Mouse (Mus musculus) lung, adult 10 weeks (tissue): ENCODE data around the gene Il10rb. TPM values are rescaled to one million over a fixed set of nuclear protein-coding genes. Genes with fewer than 3 reads are reported as not detected.

Experiments used
- polyA plus RNA-seq: library from polyadenylated mRNA; stranded (reverse); fragments of 350-450 nt; fragmentation: Illumina TruSeq; extraction: RNeasy Lipid Tissue Mini Kit (QIAGEN cat#74804); gene quantifications from one replicate; pipeline ENCODE4 v1.2.3, GENCODE M21; 2014; ENCODE audit warnings: low read depth, low replicate concordance; ENCODE audit not compliant: insufficient read depth

The Il10rb gene
- polyA plus RNA-seq, result 56.4 TPM

GRCm38 (mm10) chr16:91405640-91406584, at the start of gene Il10rb:
Gene Il10rb, plus strand, starts transcription at chr16:91406164.

GRCm38 (mm10) chr16:91372577-91373472, 33.1 kb upstream of the Il10rb start, which contains the start of gene Ifnar2:
Gene Ifnar2, plus strand, starts transcription at chr16:91372783.

GRCm38 (mm10) chr16:91391421-91391820, 14.5 kb upstream of the Il10rb start, which contains the start of gene Gm21970:
Gene Gm21970, plus strand, starts transcription at chr16:91391721.

Other genes with a start within 250 kb of the Il10rb start
- not detected for gene Olig2, start 180.7 kb upstream of the Il10rb start, polyA plus RNA-seq
- not detected for gene Olig1, start 136.4 kb upstream of the Il10rb start, polyA plus RNA-seq
- gene Ifnar2, start 33.4 kb upstream of the Il10rb start, polyA plus RNA-seq, result 72.3 TPM
- gene Gm21970, start 14.4 kb upstream of the Il10rb start, polyA plus RNA-seq, result not detected
- gene Ifnar1, start 79.1 kb downstream of the Il10rb start, polyA plus RNA-seq, result 22.3 TPM
- gene Ifngr2, start 140.9 kb downstream of the Il10rb start, polyA plus RNA-seq, result 23.4 TPM
- gene Tmem50b, start 191.6 kb downstream of the Il10rb start, polyA plus RNA-seq, result 80.1 TPM
- 2.6 TPM for gene Dnajc28, start 212.9 kb downstream of the Il10rb start, polyA plus RNA-seq
- gene Gart, start 240.8 kb downstream of the Il10rb start, polyA plus RNA-seq, result 25.6 TPM
- 107 TPM for gene Son, start 241.3 kb downstream of the Il10rb start, polyA plus RNA-seq